Mouse (Mus musculus) thymus, postnatal 0 days (tissue): Measurements from ENCODE around the gene Mctp1. TPM values are rescaled to one million over a fixed set of nuclear protein-coding genes. Genes with fewer than 3 reads are reported as not detected.
"Not testable (repeated sequence)": the region's sequence is repeated elsewhere in the genome, so short reads cannot be mapped to it uniquely, and the experiment has no call there.

Experiments
- DNase-seq: peaks from one replicate; pipeline ENCODE4 v3.0.0-alpha.2; 2015; ENCODE audit warnings: low spot score
- polyA plus RNA-seq: library from polyadenylated mRNA; unstranded; fragments of >200 nt; fragmentation: Nextera tagmentation; extraction: Ambion mirVana; gene quantifications from 2 replicates; pipeline ENCODE4 v1.2.1, GENCODE M21; 2015

Mctp1 gene
- polyA plus RNA-seq, 1 experiment from 2014 or later: 1.4 TPM

DNA sequence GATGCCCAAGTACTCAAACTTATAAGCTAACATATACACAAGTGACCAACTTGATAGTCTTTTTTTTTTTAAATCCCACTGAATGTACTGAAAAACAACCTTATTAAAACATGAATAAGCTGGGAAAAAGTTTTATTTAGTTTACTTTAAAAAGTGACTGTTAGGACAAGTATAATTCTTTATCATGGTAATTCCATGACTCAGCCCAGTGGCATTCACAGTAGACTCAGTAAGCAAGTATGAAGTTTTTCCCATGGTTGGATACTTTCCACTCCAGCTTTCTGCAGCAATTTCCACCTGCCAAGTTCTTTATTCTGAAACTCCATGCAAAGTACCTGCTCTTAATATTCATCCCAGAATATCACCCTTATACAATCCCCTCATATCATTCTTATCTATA, 97.3 kb downstream of the Mctp1 start:
- no peak for DNase-seq

DNA sequence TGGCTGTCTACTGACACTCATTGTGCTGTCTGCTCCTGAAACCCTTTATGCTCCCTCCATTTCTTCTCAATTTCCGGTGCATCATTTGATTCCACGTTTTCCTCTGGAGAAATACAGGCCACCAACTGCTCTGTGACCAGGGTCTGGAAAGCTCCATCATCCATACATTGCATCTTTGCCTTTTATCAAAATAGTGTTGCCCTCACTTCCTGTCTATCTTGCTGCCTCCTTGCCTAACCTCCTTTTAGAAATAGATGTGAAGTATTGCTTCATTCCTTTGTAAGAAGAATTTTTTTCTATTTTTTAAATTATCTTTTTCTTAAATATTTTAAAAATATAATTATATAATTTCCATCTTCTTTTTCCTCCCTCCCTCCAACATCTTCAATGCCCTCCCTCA, 98.7 kb downstream of the Mctp1 start:
- DNase-seq: no peak

GRCm38 (mm10) chr13:76484086-76484709, 99.9 kb downstream of the Mctp1 start:
- no peak for DNase-seq

GRCm38 (mm10) chr13:76515896-76516295, 131.6 kb downstream of the Mctp1 start:
- no peak for DNase-seq

DNA sequence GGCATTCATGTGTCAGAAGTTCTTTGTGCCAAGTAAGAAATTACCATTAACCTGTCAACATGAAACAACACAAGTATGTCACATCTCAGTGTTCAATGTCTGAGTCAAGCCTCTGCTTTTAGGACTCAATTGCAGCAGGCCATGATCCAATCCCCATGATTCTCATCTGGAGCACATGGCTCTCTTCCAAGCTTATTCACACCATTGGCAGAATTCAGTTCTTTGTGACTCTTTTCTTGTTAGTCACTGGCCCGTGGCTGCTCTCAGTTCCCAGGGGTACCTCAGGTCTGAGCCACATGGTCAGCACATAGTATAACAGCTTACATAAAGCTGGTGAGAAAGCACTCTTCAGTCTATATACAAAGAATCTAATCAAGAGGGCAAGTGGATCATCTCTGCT, 138.8 kb downstream of the Mctp1 start:
- DNase-seq: no peak

- DNase-seq: no peak
Measured at GRCm38 (mm10) chr13:76527326-76527725, 143.0 kb downstream of the Mctp1 start.

- no peak for DNase-seq
Measured at GRCm38 (mm10) chr13:76527751-76528150, 143.4 kb downstream of the Mctp1 start.

DNA sequence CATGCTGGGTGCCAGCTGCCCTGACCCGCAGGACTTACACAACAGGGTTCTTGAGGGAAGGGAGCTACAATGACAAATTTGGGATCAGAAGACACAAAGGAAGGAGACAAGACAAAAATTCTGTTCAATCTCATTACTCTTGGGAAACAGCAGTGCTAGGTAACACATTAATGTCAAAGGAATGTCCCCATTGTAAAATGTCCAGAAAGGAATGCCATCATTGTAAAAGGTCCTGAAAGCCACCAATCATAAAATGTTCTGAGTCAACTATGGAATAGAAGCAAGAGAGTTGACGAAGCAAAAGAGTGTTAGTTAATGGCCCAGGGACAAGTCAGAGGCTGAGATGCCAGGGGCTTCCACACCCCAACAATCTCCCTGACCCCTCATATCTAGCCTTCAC, 145.6 kb downstream of the Mctp1 start:
- DNase-seq: no peak

DNA sequence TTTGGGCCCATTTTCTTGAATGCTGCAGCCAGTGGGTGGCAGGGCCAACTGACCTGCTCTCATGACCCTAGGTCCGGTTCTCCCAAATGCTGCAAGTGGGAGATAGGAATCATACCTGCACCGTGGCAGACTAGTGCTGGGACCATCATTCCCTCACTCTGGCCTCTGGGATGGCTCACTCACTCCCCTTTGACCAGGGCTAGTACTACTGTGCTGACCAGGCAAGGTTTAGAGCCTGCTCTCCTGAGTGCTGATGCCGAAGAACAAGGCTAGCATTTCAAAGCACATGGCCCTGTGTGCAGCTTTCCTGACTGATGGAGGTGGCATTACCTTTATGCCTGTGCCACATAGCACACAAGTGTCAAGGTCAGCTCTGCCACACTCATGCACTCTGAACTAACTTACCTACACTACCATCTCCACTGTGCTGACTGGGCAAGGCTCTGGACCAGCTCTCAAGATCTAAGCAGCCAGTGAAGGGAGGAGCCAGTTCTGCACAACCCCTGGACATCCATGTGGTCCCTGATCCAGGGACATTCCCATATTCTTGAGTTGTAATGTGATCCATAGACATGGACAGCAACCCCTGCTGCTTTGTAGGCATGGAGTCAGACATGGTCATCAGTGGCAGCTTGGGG, 146.7 kb downstream of the Mctp1 start:
- DNase-seq: no peak

- DNase-seq: no peak
Measured at GRCm38 (mm10) chr13:76547854-76548253, 163.5 kb downstream of the Mctp1 start.

DNA sequence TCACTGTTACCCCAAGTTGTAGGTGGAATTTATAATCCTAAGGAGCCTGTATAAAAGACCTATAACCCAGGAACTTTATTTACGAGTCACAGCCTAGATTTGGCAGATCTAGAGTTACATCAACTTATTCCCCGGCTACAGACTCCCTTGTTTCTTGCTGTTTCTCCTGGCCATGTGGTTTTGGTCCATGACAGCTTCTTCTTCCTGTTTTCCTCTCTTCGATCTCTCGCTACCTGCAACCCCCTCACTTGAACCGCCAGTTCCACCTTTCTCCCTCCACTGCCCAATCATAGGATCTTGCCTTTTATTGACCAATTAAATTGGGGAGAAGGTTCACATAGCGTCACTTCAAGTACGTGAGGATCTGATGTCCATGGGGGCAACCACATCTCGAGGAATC, 176.6 kb downstream of the Mctp1 start:
- no peak for DNase-seq

GRCm38 (mm10) chr13:76561594-76561993, 177.3 kb downstream of the Mctp1 start:
- DNase-seq: no peak

DNA sequence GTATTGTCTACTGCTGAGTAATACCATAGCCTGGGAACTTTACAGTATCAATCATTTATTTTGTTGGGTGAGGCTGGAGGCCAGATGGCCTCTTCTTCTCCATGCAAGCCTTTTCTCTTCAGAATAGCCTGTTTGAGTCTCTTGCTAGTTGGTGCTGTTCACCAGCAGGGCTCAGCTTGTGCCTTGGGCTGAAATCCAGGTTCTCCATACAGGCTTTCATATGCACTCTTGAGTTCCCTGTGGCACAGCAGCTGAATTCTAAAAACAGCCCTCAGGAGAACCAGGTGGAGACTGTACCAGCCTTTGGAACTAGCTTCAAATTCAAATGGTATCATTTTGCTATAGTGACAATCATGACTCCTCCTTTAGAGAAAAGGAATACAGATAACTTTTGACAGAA, 179.7 kb downstream of the Mctp1 start:
- no peak for DNase-seq

DNA sequence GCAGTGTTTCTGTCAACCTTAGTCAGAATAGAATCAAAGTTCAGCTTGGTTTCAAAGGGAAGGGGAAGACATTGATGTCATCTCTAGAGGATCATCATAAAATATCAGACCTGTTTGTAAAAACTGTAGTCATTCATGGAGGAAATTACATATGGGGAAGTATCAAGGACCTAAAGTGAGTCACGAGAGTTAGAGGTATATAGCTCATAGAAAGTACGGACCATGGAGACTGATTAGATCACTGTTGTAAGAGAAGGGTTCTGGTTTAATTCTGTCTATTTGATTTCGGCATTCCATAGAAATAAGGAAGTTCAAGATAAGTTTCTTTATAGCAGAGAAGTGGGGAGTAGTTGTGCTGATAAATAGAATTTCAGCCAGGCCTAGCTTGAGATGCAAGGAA, 181.7 kb downstream of the Mctp1 start:
- DNase-seq: no peak

DNA sequence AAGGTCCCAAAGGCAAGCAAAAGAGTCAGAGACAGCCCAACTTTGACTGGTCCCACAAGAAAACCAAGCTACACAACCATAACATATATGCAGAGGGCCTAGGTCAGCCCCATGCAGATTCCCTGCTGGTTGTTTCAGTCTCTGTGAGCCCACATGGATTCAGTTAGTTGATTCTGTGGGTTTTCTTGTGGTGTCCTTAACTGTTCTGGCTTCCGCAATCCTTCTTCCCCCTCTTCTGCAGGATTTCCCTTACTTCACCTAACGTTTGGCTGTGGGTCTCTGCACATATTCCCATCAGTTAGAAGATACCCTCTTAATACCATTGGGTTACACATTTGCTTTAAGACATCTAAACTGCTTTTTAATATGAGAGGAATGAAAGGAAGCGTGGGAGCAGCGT, 183.1 kb downstream of the Mctp1 start:
- no peak for DNase-seq

DNA sequence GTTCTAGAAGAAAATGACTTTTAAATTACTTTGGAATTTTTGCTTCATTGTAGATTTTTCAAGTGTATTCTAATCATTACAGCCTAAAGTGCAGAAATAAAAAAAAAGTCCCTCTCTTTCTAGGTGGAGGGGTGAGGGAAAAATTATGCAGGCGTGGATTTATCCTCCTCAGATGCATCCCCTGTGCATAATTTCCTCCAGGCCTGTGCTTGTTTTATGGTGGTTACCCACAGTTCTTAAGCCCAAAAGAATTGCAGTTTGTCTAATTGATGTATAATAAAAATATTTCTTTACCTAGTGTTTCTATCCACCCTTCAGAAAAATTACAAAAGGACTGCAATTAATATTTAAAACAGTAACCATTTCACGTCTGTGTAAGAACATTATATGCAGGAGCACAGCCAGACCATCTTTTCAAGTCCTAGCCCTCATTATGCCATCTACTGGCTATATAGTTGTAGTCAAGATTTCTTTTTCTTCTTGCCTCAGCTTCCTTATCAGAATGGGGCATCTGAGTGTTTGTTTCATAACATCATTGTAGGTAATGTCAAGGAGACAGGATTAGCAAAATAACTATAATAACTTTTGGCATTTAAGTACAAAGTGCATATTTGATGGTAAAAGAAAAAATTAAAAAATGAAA, 184.4 kb downstream of the Mctp1 start:
- no peak for DNase-seq

GRCm38 (mm10) chr13:76579414-76579813, 195.1 kb downstream of the Mctp1 start:
- DNase-seq: peak; percentile 3

GRCm38 (mm10) chr13:76585447-76585846, 201.1 kb downstream of the Mctp1 start:
- DNase-seq: no peak

GRCm38 (mm10) chr13:76590709-76591108, 206.4 kb downstream of the Mctp1 start:
- not testable (repeated sequence) for DNase-seq

- DNase-seq: no peak
Measured at GRCm38 (mm10) chr13:76591189-76591588, 206.9 kb downstream of the Mctp1 start.

- no peak for DNase-seq
Measured at GRCm38 (mm10) chr13:76591692-76592091, 207.4 kb downstream of the Mctp1 start.

DNA sequence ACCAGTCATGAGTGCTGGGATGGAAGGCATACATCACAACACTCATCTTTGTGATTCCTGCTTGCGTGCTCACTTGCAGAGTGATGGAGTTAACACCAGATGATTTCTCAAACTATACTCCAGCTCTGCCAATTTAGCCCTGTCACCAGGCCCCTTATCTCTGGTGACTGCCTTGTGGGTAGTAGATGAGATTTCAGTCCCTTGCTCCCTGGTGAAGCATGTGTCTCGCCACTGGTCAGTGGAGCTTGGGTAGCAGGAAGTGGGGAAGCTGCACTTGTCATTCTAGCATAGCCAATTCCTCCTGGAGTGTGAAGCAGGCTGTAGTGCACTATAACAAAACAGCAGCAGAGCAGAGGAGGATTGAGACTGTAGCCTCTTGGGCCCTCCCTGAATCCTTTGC, 208.6 kb downstream of the Mctp1 start:
- DNase-seq: no peak

GRCm38 (mm10) chr13:76597005-76597404, 212.7 kb downstream of the Mctp1 start:
- DNase-seq: no peak
